Mouse (Mus musculus) kidney, adult 9 months (tissue): ENCODE data around the gene Scgb2b21.
"Not testable (repeated sequence)": the region's sequence is repeated elsewhere in the genome, so short reads cannot be mapped to it uniquely, and the experiment has no call there.

Experiments used
- DNase-seq: peaks from one replicate; pipeline ENCODE4 v3.0.0; 2022

The Scgb2b21 gene

GRCm38 (mm10) chr7:33520358-33520757 is at the start of gene Scgb2b21:
TSS of gene Scgb2b21 (minus strand) at chr7:33520458.
- no peak for DNase-seq

GRCm38 (mm10) chr7:33543420-33543819 is 23.2 kb upstream of the Scgb2b21 start:
- not testable (repeated sequence) for DNase-seq
